Mouse (Mus musculus) midbrain, postnatal 0 days (tissue): ENCODE results near the gene Pars2. TPM values are rescaled to one million over a fixed set of nuclear protein-coding genes. Genes with fewer than 3 reads are reported as not detected.

ENCODE experiments used
- ATAC-seq: fragments of 200-750 bp; cut with Nextera tagmentation; 2 replicates; pipeline ENCODE4 v1.8.0; 2017; ENCODE audit warnings: moderate number of reproducible peaks, mild to moderate bottlenecking, moderate TSS enrichment, moderate library complexity; ENCODE audit not compliant: low FRiP score
- DNase-seq: peaks from one replicate; pipeline ENCODE4 v3.0.0-alpha.2; 2015; ENCODE audit warnings: low spot score
- H3K27ac ChIP-seq: fragments of 300-500 bp; sonication (generic); 2 replicates; pipeline ENCODE4 v1.5.1; 2014; ENCODE audit warnings: low read depth, mild to moderate bottlenecking, low read length, mixed read lengths
- H3K27me3 ChIP-seq: fragments of 300-500 bp; sonication (generic); 2 replicates; pipeline ENCODE4 v1.6.1; 2014; ENCODE audit warnings: low read length, control low read depth, mixed read lengths; ENCODE audit not compliant: insufficient read depth
- H3K36me3 ChIP-seq: fragments of 300-500 bp; sonication (generic); 2 replicates; pipeline ENCODE4 v1.6.1; 2014; ENCODE audit warnings: low read length, control low read depth, mixed read lengths; ENCODE audit not compliant: insufficient read depth
- H3K4me1 ChIP-seq: fragments of 300-500 bp; sonication (generic); 2 replicates; pipeline ENCODE4 v1.6.1; 2014; ENCODE audit warnings: mild to moderate bottlenecking, control low read depth, antibody characterized with exemption, low read length, mixed read lengths; ENCODE audit not compliant: insufficient read depth
- H3K4me2 ChIP-seq: fragments of 300-500 bp; sonication (generic); 2 replicates; pipeline ENCODE4 v1.6.1; 2014; ENCODE audit warnings: low read depth, mild to moderate bottlenecking, low read length, mixed read lengths; ENCODE audit not compliant: poor library complexity, severe bottlenecking
- H3K4me3 ChIP-seq: fragments of 300-500 bp; sonication (generic); 2 replicates; pipeline ENCODE4 v1.5.1; 2014; ENCODE audit warnings: low read depth, mild to moderate bottlenecking, low read length, moderate library complexity
- H3K9ac ChIP-seq: fragments of 300-500 bp; sonication (generic); replicated peaks from 2 replicates; pipeline ENCODE4 v1.6.1; 2014; ENCODE audit warnings: mild to moderate bottlenecking, low read length, moderate library complexity, mixed read lengths; ENCODE audit not compliant: poor library complexity, severe bottlenecking
- H3K9me3 ChIP-seq: fragments of 300-500 bp; sonication (generic); 2 replicates; pipeline ENCODE4 v1.6.1; 2016; ENCODE audit warnings: low read length, control low read depth
- CTCF ChIP-seq: IDR thresholded peaks from 2 replicates; pipeline ENCODE4 v1.5.1; 2016; ENCODE audit warnings: antibody characterized with exemption, mild to moderate bottlenecking
- WGBS: fragments of 180-500 bp; shearing (Covaris S2); extraction: QIAGEN DNeasy Blood & Tissue Kit; methylation state at CpG from one replicate; pipeline ENCODE4 v1.1.7; 2014; 5-methylcytosine and 5-hydroxymethylcytosine counted together
- polyA plus RNA-seq: library from polyadenylated mRNA; unstranded; fragments of >200 nt; fragmentation: Nextera tagmentation; extraction: Ambion mirVana; gene quantifications from 2 replicates; pipeline ENCODE4 v1.2.1, GENCODE M21; 2015
- total RNA-seq: library from RNA; depleted of rRNA; stranded (reverse); fragments of >200 nt; gene quantifications from 2 replicates; pipeline ENCODE4 v1.2.3, GENCODE M21; 2014

Gene Pars2
- total and polyA plus RNA-seq, 2 experiments from 2014 or later, result 7.0 to 10.3 TPM

DNA sequence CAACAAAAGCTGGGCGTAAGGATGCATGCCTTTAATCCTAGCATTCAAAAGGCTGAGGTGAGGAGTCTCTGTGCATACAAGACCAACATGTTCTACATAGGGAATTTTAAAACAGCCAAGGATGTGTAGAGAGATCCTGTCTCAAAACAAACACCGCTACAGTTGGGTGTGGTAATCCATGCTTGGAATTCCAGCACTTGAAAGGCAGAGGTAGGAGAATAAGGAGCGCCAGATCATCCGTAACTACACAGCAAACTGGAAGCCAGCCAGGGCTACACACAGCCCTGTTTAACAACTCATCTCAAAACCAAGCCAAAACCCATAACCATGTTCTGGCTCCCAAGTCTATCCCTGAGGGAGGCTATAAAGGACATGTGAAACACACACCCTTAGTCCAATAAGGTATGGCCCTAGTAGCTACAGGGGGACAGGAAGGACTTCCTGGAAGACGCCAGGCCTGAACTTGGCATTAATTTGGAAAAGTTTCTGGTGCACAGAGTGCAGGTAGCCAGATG is 13.1 kb downstream of the Pars2 start:
- 88% methylated on average over 5 of the region's 5 CpGs for WGBS
- no peak overlapping the region for H3K4me2 ChIP-seq
- no peaks in the 10 kb centered on the region for H3K4me1 ChIP-seq
- no peak overlapping the region for H3K9ac ChIP-seq
- no peak for DNase-seq
- no peak overlapping the region for H3K4me3 ChIP-seq
- TF ChIP-seq CTCF, result no peak
- H3K27me3 ChIP-seq, result no peaks in the 10 kb centered on the region
- no peak for ATAC-seq
- peaks cover 67% of the 10 kb centered on the region for H3K36me3 ChIP-seq
- H3K27ac ChIP-seq, result no peak overlapping the region
- H3K9me3 ChIP-seq, result no peaks in the 10 kb centered on the region

DNA sequence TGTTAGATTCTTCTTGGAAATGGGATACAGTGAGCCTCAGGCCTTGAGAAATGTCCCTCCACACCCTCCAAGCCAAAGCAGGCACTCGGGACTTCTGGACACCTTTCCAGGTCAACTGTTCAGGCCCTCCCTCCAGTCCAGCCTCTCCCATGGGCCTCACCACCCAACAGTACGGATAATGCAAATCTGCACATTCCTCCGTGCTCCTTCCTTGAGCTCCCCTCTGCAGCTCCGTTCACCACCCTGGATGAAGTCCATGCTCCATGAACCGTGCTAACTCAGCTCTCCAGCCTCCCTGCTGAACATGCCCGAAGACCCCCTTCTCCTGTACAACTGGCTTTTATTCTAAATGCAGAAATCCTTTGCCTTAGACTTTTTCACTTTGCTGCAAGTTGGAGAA is 13.8 kb downstream of the Pars2 start:
- H3K4me1 ChIP-seq, result no peaks in the 10 kb centered on the region
- H3K4me2 ChIP-seq, result no peak overlapping the region
- no peak overlapping the region for H3K9ac ChIP-seq
- no peak for TF ChIP-seq CTCF
- H3K9me3 ChIP-seq, result no peaks in the 10 kb centered on the region
- H3K36me3 ChIP-seq, result peaks cover 65% of the 10 kb centered on the region
- WGBS, result 94% methylated on average over 6 of the region's 6 CpGs
- H3K27me3 ChIP-seq, result no peaks in the 10 kb centered on the region
- DNase-seq (no peak), ATAC-seq (no peak)
- H3K4me3 ChIP-seq, result no peak overlapping the region
- H3K27ac ChIP-seq, result no peak overlapping the region

DNA sequence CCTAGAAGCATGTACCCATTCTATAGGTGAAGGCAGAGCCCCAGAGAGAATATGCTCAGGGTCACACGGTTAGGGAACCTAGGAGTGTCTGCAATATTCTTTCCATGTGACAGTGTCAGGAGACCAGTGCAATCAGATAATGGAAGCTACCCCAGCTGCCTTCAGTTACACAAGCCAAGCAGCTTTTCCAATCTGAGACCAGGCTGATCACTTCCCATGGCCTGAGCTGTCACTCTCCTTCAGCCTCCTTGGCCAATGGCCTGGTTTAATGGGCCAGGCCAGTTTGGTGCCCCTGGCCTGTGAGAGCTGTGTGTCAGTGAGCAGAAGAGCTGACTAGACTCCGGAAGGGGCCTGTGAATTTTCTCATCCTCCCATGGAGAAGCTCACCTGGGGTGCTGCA is 14.4 kb downstream of the Pars2 start:
- no peak overlapping the region for H3K9ac ChIP-seq
- peaks cover 66% of the 10 kb centered on the region for H3K36me3 ChIP-seq
- H3K4me1 ChIP-seq, result no peaks in the 10 kb centered on the region
- H3K4me3 ChIP-seq, result no peak overlapping the region
- TF ChIP-seq CTCF, result no peak
- no peak overlapping the region for H3K27ac ChIP-seq
- WGBS, result 96% methylated on average over 2 of the region's 2 CpGs
- no peak for ATAC-seq
- no peaks in the 10 kb centered on the region for H3K9me3 ChIP-seq
- DNase-seq, result no peak
- H3K4me2 ChIP-seq, result no peak overlapping the region
- no peaks in the 10 kb centered on the region for H3K27me3 ChIP-seq

DNA sequence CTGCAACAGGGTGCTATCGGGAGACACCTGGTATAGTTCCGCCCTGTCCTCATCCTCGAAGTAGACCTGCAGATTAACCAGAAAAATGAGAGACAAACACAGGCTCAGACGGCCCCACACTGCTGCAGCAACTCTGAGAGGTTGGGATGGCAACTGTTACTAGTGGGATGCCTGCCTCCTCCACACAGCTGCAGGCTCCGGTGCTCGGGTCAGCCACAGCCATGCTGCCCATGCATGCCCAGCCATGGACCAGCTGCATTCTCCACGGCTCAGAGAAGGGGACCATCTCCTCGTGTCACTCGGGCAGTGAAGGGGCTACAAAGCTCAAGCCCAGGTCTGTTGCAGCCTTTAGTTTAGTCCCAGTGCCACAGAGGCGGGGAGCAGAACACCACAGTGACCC is 14.8 kb downstream of the Pars2 start:
- no peak overlapping the region for H3K9ac ChIP-seq
- peaks cover 67% of the 10 kb centered on the region for H3K36me3 ChIP-seq
- no peak for ATAC-seq
- no peaks in the 10 kb centered on the region for H3K4me1 ChIP-seq
- H3K4me3 ChIP-seq, result no peak overlapping the region
- WGBS, result 93% methylated on average over 10 of the region's 10 CpGs
- H3K9me3 ChIP-seq, result no peaks in the 10 kb centered on the region
- H3K27ac ChIP-seq, result no peak overlapping the region
- no peak overlapping the region for H3K4me2 ChIP-seq
- TF ChIP-seq CTCF, result no peak
- no peak for DNase-seq
- H3K27me3 ChIP-seq, result no peaks in the 10 kb centered on the region

DNA sequence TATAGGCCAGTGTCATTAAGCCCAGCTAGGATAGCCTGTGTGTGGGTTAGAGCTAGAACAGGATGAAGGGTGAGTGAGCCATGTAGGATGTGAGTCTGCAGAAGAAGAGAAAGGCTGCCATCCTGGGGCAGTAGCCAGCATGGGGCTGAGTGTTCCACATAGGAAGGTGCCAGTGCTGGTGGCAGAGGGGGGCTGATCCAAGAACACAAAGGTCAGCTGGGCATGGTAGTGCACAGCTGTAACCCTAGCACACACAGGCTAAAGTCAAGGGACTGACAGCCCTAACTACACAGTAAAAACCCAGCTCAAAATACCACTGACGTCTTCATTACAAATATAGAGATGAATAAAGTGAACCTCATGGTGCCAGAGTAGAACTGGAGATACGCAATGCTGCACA is 15.7 kb downstream of the Pars2 start:
- no peaks in the 10 kb centered on the region for H3K4me1 ChIP-seq
- peaks cover 72% of the 10 kb centered on the region for H3K36me3 ChIP-seq
- no peak overlapping the region for H3K4me2 ChIP-seq
- no peak for DNase-seq
- ATAC-seq, result no peak
- no peaks in the 10 kb centered on the region for H3K9me3 ChIP-seq
- 89% methylated on average over 2 of the region's 2 CpGs for WGBS
- no peak overlapping the region for H3K27ac ChIP-seq
- H3K9ac ChIP-seq, result no peak overlapping the region
- H3K27me3 ChIP-seq, result no peaks in the 10 kb centered on the region
- TF ChIP-seq CTCF, result no peak
- H3K4me3 ChIP-seq, result no peak overlapping the region

DNA sequence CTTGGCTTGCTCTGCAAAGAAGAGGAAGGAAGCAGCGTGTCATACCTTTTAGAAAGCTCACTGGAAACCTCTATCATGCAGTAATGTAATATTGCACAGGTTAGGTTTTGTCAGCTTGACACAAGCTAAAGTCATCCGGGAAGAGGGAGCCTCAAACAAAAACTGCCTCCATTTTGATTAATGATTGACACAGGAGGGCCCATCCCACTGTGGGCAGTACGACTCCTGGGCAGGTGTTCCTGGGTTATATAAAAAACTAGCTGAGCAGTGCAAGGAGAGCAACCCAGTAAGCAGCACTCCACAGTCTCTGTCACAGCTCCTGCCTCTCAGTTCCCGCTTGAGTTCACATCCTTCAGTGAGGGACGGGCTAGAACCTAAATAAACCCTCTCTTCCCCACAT is 25.9 kb downstream of the Pars2 start:
- 93% methylated on average over 5 of the region's 5 CpGs for WGBS
- Histone ChIP-seq H3K27me3 (no peaks in the 10 kb centered on the region), H3K4me1 (0 out of 2 replicates have a peak, but pooled peaks cover 4% of the 10 kb centered on the region), H3K4me3 (no peak overlapping the region), H3K9ac (no peak overlapping the region), H3K36me3 (peaks cover 33% of the 10 kb centered on the region), H3K27ac (no peak overlapping the region), H3K9me3 (no peaks in the 10 kb centered on the region), H3K4me2 (no peak overlapping the region)
- ATAC-seq (no peak), DNase-seq (no peak)
- no peak for TF ChIP-seq CTCF
